In the genomic region with DNA sequence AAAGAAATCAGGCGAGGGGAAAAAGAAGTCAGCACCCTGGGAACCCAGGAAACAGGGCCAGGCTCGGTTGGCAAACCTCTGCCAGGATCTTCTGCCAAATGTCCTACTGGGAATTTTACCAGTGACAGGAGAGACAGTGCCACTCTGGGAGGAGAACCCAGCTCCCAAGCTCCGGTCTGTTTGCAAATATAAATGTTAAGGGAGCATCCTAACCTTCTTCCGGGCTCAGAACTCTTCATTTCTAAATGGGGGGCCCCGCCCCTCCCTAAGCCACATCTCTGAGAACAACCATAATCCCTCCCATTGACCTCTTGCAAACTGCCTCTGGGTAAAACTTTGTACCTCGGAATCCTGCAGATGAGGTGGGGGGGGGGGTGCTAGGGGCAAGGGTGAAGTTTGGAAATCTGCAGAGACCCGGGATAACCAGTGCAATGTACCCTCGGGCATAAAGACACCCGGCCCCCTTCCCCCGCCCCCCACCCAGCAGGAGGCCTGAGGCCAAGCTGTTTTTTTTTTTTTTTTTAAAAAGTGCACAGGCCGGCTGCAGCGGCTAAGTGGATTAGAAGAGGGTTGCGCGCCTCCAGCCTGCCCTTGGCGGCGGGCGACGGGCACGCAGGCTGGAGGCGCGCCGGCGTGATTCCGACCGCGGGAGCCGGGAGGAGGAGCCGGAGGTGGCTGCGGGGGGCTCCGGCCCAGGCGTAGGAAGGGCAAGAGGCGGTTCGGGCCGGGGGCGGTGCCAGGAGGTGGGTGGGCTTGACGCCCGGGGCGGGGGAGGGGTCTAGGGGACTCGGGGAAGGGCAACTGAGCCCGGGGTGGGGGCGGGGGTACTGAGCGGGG, we compare ENCODE assay signal across 8 mouse cellular contexts. TPM values are rescaled to one million over a fixed set of nuclear protein-coding genes. Genes with fewer than 3 reads are reported as not detected.
DNase-seq lines count a peak whose midpoint lies in the region; ATAC-seq and TF ChIP-seq lines count a peak whose summit lies in the region.

No protein-coding gene starts in this region.

- peaks cover 19% of the 10 kb centered on the region for H3K27me3 ChIP-seq in limb, embryonic 13.5 days
- peaks cover 32% of the 10 kb centered on the region for H3K27me3 ChIP-seq in midbrain, embryonic 13.5 days
- no peaks in the 10 kb centered on the region for H3K27me3 ChIP-seq in small intestine, adult 2 months (ENCODE audit: control insufficient read depth, insufficient read depth, low read length)

- H3K4me1 ChIP-seq in limb, embryonic 13.5 days: peaks cover 51% of the 10 kb centered on the region
- H3K4me1 ChIP-seq in midbrain, embryonic 13.5 days (replicated peaks): peaks cover 38% of the 10 kb centered on the region
- peaks cover 5% of the 10 kb centered on the region for H3K4me1 ChIP-seq in small intestine, adult 2 months (ENCODE audit: control insufficient read depth, insufficient read depth, insufficient read length, low read length)

- H3K4me2 ChIP-seq in limb, embryonic 13.5 days (replicated peaks): peak overlapping the region; percentile 95
- peak overlapping the region; percentile 100 for H3K4me2 ChIP-seq in midbrain, embryonic 13.5 days (replicated peaks)

- H3K4me3 ChIP-seq in limb, embryonic 13.5 days: peak overlapping the region; percentile 81
- H3K4me3 ChIP-seq in midbrain, embryonic 13.5 days (replicated peaks): peak overlapping the region; percentile 68
- H3K4me3 ChIP-seq in small intestine, adult 2 months (ENCODE audit: low read depth, low read length): peak overlapping the region; percentile 80

- peak; percentile 73 for TF ChIP-seq CTCF in small intestine, adult 2 months (IDR thresholded peaks at IDR 0.05; ENCODE audit: extremely low read depth, insufficient read length, insufficient replicate concordance, low read depth, low read length)

- peak overlapping the region; percentile 85 for H3K9ac ChIP-seq in limb, embryonic 13.5 days
- H3K9ac ChIP-seq in midbrain, embryonic 13.5 days (replicated peaks): peak overlapping the region; percentile 75

- peak; percentile 65 for DNase-seq in layer of hippocampus, adult 11-12 months (ENCODE audit: low spot score)
- DNase-seq in layer of hippocampus, adult 9-10 months (ENCODE audit: low spot score): no peak
- DNase-seq in embryo, embryonic 9.5 days (ENCODE audit: extremely low spot score): peak; percentile 91
- DNase-seq in heart, adult 11 months: peak; percentile 98
- DNase-seq in kidney, adult 11 months: peak; percentile 67

- no peak for TF ChIP-seq POLR2A in small intestine, adult 2 months (IDR thresholded peaks at IDR 0.05; ENCODE audit: low read depth, low read length)

- peak overlapping the region; percentile 94 for H3K27ac ChIP-seq in limb, embryonic 13.5 days
- no peak overlapping the region for H3K27ac ChIP-seq in midbrain, embryonic 13.5 days
- peak overlapping the region; percentile 75 for H3K27ac ChIP-seq in small intestine, adult 2 months (ENCODE audit: insufficient read depth, low read depth, low read length)

- ATAC-seq in limb, embryonic 13.5 days (ENCODE audit: low FRiP score, low read depth): peak; percentile 81
- ATAC-seq in midbrain, embryonic 13.5 days: peak; percentile 73

- H3K36me3 ChIP-seq in limb, embryonic 13.5 days: no peaks in the 10 kb centered on the region
- H3K36me3 ChIP-seq in midbrain, embryonic 13.5 days: no peaks in the 10 kb centered on the region
- 0 out of 2 replicates have a peak, but pooled peaks cover 2% of the 10 kb centered on the region for H3K36me3 ChIP-seq in small intestine, adult 2 months (ENCODE audit: control insufficient read depth, insufficient read depth, low read length)

- H3K9me3 ChIP-seq in limb, embryonic 13.5 days: no peaks in the 10 kb centered on the region
- no peaks in the 10 kb centered on the region for H3K9me3 ChIP-seq in midbrain, embryonic 13.5 days

- 2% methylated on average over 40 of the region's 42 CpGs for WGBS in limb, embryonic 13.5 days
- 3% methylated on average over 41 of the region's 42 CpGs for WGBS in midbrain, embryonic 13.5 days
- 4% methylated on average over 42 of the region's 42 CpGs for WGBS in small intestine, adult 2 months

RNA-seq across cellular contexts. Expression of gene Jade2, which starts 2.3 kb away (rescaled TPM):
- polyA plus RNA-seq in limb, embryonic 13.5 days (2015; fragmentation: Nextera tagmentation; extraction: Ambion mirVana): 1.7 and 2.2 TPM in 2 replicates
- 0.31 and 0.32 TPM in 2 replicates for polyA plus RNA-seq in midbrain, embryonic 13.5 days (2015; fragmentation: Nextera tagmentation; extraction: Ambion mirVana)
- 3.2 and 6.3 TPM in 2 replicates for polyA plus RNA-seq in small intestine, adult 2 months (2012; rRNA removed)
